Mouse (Mus musculus) hindbrain, embryonic 15.5 days (tissue): ENCODE data around the gene Cox6b2. TPM values are rescaled to one million over a fixed set of nuclear protein-coding genes. Genes with fewer than 3 reads are reported as not detected.

Source experiments
- ATAC-seq: fragments of 200-750 bp; cut with Nextera tagmentation; 2 replicates; pipeline ENCODE4 v1.8.0; 2017; ENCODE audit warnings: low read depth, moderate number of reproducible peaks, moderate TSS enrichment; ENCODE audit not compliant: low FRiP score
- H3K27ac ChIP-seq: fragments of 300-500 bp; sonication (generic); replicated peaks from 2 replicates; pipeline ENCODE4 v1.5.1; 2015; ENCODE audit warnings: mild to moderate bottlenecking, inconsistent platforms
- H3K27me3 ChIP-seq: fragments of 300-500 bp; sonication (generic); 2 replicates; pipeline ENCODE4 v1.6.1; 2015; ENCODE audit warnings: control low read depth, inconsistent platforms
- H3K36me3 ChIP-seq: fragments of 300-500 bp; sonication (generic); 2 replicates; pipeline ENCODE4 v1.6.1; 2015; ENCODE audit warnings: control low read depth, inconsistent platforms
- H3K4me1 ChIP-seq: fragments of 300-500 bp; sonication (generic); replicated peaks from 2 replicates; pipeline ENCODE4 v1.6.1; 2015; ENCODE audit warnings: control low read depth, inconsistent platforms
- H3K4me2 ChIP-seq: fragments of 300-500 bp; sonication (generic); 2 replicates; pipeline ENCODE4 v1.6.1; 2015; ENCODE audit warnings: moderate library complexity, mild to moderate bottlenecking, inconsistent platforms
- H3K4me3 ChIP-seq: fragments of 300-500 bp; sonication (generic); 2 replicates; pipeline ENCODE4 v1.5.1; 2015; ENCODE audit warnings: mild to moderate bottlenecking, inconsistent platforms
- H3K9ac ChIP-seq: fragments of 300-500 bp; sonication (generic); 2 replicates; pipeline ENCODE4 v1.6.1; 2015; ENCODE audit warnings: inconsistent platforms
- H3K9me3 ChIP-seq: fragments of 300-500 bp; sonication (generic); 2 replicates; pipeline ENCODE4 v1.6.1; 2016; ENCODE audit warnings: control low read depth, inconsistent platforms
- WGBS: fragments of 180-500 bp; shearing (Covaris S2); methylation state at CpG from one replicate; pipeline ENCODE4 v1.1.7; 2015; 5-methylcytosine and 5-hydroxymethylcytosine counted together
- polyA plus RNA-seq: library from polyadenylated mRNA; unstranded; fragments of >200 nt; fragmentation: Nextera tagmentation; extraction: Ambion mirVana; gene quantifications from 2 replicates; pipeline ENCODE4 v1.2.1, GENCODE M21; 2015

Gene Cox6b2
- polyA plus RNA-seq, 1 experiment from 2014 or later = 28.1 TPM

GRCm38 (mm10) chr7:4732968-4733392 is 19.9 kb downstream of the Cox6b2 start:
- no peaks in the 10 kb centered on the region for H3K4me1 ChIP-seq
- H3K27me3 ChIP-seq = no peaks in the 10 kb centered on the region
- ATAC-seq = no peak
- no peak overlapping the region for H3K9ac ChIP-seq
- no peak overlapping the region for H3K4me3 ChIP-seq
- WGBS = 79% methylated on average over 6 of the region's 6 CpGs
- H3K27ac ChIP-seq = no peak overlapping the region
- H3K36me3 ChIP-seq = no peaks in the 10 kb centered on the region
- H3K4me2 ChIP-seq = no peak overlapping the region
- no peaks in the 10 kb centered on the region for H3K9me3 ChIP-seq

- H3K4me1 ChIP-seq = no peaks in the 10 kb centered on the region
- no peak overlapping the region for H3K4me3 ChIP-seq
- 84% methylated on average over 5 of the region's 5 CpGs for WGBS
- no peak for ATAC-seq
- H3K9me3 ChIP-seq = no peaks in the 10 kb centered on the region
- H3K36me3 ChIP-seq = no peaks in the 10 kb centered on the region
- no peak overlapping the region for H3K9ac ChIP-seq
- H3K4me2 ChIP-seq = no peak overlapping the region
- no peaks in the 10 kb centered on the region for H3K27me3 ChIP-seq
- no peak overlapping the region for H3K27ac ChIP-seq
Measured at GRCm38 (mm10) chr7:4731090-4731489, 21.8 kb downstream of the Cox6b2 start.

- no peaks in the 10 kb centered on the region for H3K27me3 ChIP-seq
- no peak for ATAC-seq
- H3K4me3 ChIP-seq = no peak within 1 kb of the TSS
- no peak within 1 kb of the TSS for H3K27ac ChIP-seq
- WGBS = 85% methylated on average over 7 of the region's 7 CpGs
- no peaks in the 10 kb centered on the region for H3K4me1 ChIP-seq
- no peak within 1 kb of the TSS for H3K9ac ChIP-seq
- no peaks in the 10 kb centered on the region for H3K9me3 ChIP-seq
- H3K36me3 ChIP-seq = no peaks in the 10 kb centered on the region
- no peak within 1 kb of the TSS for H3K4me2 ChIP-seq
Measured at GRCm38 (mm10) chr7:4725169-4725568, 27.7 kb downstream of the Cox6b2 start, which contains the start of gene Tmem150b. Gene Tmem150b, minus strand, starts transcription at chr7:4725249.

GRCm38 (mm10) chr7:4724359-4724758 is 28.5 kb downstream of the Cox6b2 start:
- WGBS = 90% methylated on average over 3 of the region's 3 CpGs
- no peak for ATAC-seq
- Histone ChIP-seq H3K36me3 (no peaks in the 10 kb centered on the region), H3K9ac (no peak overlapping the region), H3K27me3 (no peaks in the 10 kb centered on the region), H3K9me3 (no peaks in the 10 kb centered on the region), H3K4me1 (no peaks in the 10 kb centered on the region), H3K4me2 (no peak overlapping the region), H3K27ac (no peak overlapping the region), H3K4me3 (no peak overlapping the region)

GRCm38 (mm10) chr7:4723508-4723907 is 29.4 kb downstream of the Cox6b2 start:
- Histone ChIP-seq H3K4me1 (no peaks in the 10 kb centered on the region), H3K27ac (no peak overlapping the region), H3K4me2 (peak overlapping the region; percentile 55), H3K4me3 (peak overlapping the region; percentile 25), H3K36me3 (no peaks in the 10 kb centered on the region), H3K27me3 (no peaks in the 10 kb centered on the region), H3K9me3 (no peaks in the 10 kb centered on the region), H3K9ac (peak overlapping the region; percentile 28; the same call in 1 of the 2 replicates)
- ATAC-seq = peak; percentile 79
- 45% methylated on average over 12 of the region's 12 CpGs for WGBS

- Histone ChIP-seq H3K4me1 (no peaks in the 10 kb centered on the region), H3K27me3 (no peaks in the 10 kb centered on the region), H3K4me3 (no peak overlapping the region), H3K27ac (no peak overlapping the region), H3K9me3 (no peaks in the 10 kb centered on the region), H3K4me2 (no peak overlapping the region), H3K9ac (no peak overlapping the region), H3K36me3 (peaks cover 31% of the 10 kb centered on the region)
- ATAC-seq = no peak
- 97% methylated on average over 3 of the region's 3 CpGs for WGBS
Measured at GRCm38 (mm10) chr7:4719276-4719675, 33.6 kb downstream of the Cox6b2 start.

GRCm38 (mm10) chr7:4716955-4717354 is 35.9 kb downstream of the Cox6b2 start:
- Histone ChIP-seq H3K9ac (no peak overlapping the region), H3K4me2 (no peak overlapping the region), H3K27ac (no peak overlapping the region), H3K4me3 (no peak overlapping the region), H3K36me3 (peaks cover 52% of the 10 kb centered on the region), H3K27me3 (no peaks in the 10 kb centered on the region), H3K4me1 (no peaks in the 10 kb centered on the region), H3K9me3 (no peaks in the 10 kb centered on the region)
- ATAC-seq = no peak
- 80% methylated on average over 6 of the region's 6 CpGs for WGBS

- no peak overlapping the region for H3K4me2 ChIP-seq
- no peaks in the 10 kb centered on the region for H3K9me3 ChIP-seq
- no peaks in the 10 kb centered on the region for H3K27me3 ChIP-seq
- H3K4me3 ChIP-seq = no peak overlapping the region
- H3K9ac ChIP-seq = no peak overlapping the region
- no peaks in the 10 kb centered on the region for H3K4me1 ChIP-seq
- no peak for ATAC-seq
- no peak overlapping the region for H3K27ac ChIP-seq
- 73% methylated on average over 3 of the region's 3 CpGs for WGBS
- H3K36me3 ChIP-seq = peaks cover 89% of the 10 kb centered on the region
Measured at GRCm38 (mm10) chr7:4712594-4712993, 40.3 kb downstream of the Cox6b2 start.

- H3K36me3 ChIP-seq = peaks cover 76% of the 10 kb centered on the region
- no peaks in the 10 kb centered on the region for H3K27me3 ChIP-seq
- H3K9me3 ChIP-seq = no peaks in the 10 kb centered on the region
- ATAC-seq = no peak
- H3K9ac ChIP-seq = no peak overlapping the region
- no peak overlapping the region for H3K4me3 ChIP-seq
- no peak overlapping the region for H3K27ac ChIP-seq
- H3K4me1 ChIP-seq = no peaks in the 10 kb centered on the region; the same call in 1 of the 2 replicates
- 40% methylated on average over 18 of the region's 18 CpGs for WGBS
- H3K4me2 ChIP-seq = no peak overlapping the region
Measured at GRCm38 (mm10) chr7:4705098-4705497, 47.8 kb downstream of the Cox6b2 start.

- Histone ChIP-seq H3K27me3 (no peaks in the 10 kb centered on the region), H3K27ac (no peak overlapping the region), H3K9ac (no peak overlapping the region), H3K4me2 (no peak overlapping the region), H3K4me3 (no peak overlapping the region), H3K36me3 (peaks cover 78% of the 10 kb centered on the region), H3K4me1 (no peaks in the 10 kb centered on the region; the same call in 1 of the 2 replicates), H3K9me3 (no peaks in the 10 kb centered on the region)
- WGBS = 96% methylated on average over 7 of the region's 7 CpGs
- no peak for ATAC-seq
Measured at GRCm38 (mm10) chr7:4703195-4703594, 49.7 kb downstream of the Cox6b2 start.

GRCm38 (mm10) chr7:4702334-4702733 is 50.6 kb downstream of the Cox6b2 start:
- Histone ChIP-seq H3K4me1 (no peaks in the 10 kb centered on the region; the same call in 1 of the 2 replicates), H3K9ac (no peak overlapping the region), H3K27ac (no peak overlapping the region), H3K9me3 (no peaks in the 10 kb centered on the region), H3K4me3 (no peak overlapping the region), H3K36me3 (peaks cover 76% of the 10 kb centered on the region), H3K27me3 (no peaks in the 10 kb centered on the region), H3K4me2 (no peak overlapping the region)
- WGBS = 30% methylated on average over 8 of the region's 8 CpGs
- no peak for ATAC-seq
